Mouse (Mus musculus) ZHBTc4 (cell line): Measurements from ENCODE around the gene Ovca2.
A peak's percentile ranks its signal among the peaks of the same experiment; 100 is the strongest.
"Not testable (repeated sequence)": the region's sequence is repeated elsewhere in the genome, so short reads cannot be mapped to it uniquely, and the experiment has no call there.

Source experiments
- DNase-seq: peaks from one replicate; pipeline ENCODE4 v3.0.0-alpha.2; 2011; ENCODE audit warnings: low read depth, low spot score

The Ovca2 gene

DNA sequence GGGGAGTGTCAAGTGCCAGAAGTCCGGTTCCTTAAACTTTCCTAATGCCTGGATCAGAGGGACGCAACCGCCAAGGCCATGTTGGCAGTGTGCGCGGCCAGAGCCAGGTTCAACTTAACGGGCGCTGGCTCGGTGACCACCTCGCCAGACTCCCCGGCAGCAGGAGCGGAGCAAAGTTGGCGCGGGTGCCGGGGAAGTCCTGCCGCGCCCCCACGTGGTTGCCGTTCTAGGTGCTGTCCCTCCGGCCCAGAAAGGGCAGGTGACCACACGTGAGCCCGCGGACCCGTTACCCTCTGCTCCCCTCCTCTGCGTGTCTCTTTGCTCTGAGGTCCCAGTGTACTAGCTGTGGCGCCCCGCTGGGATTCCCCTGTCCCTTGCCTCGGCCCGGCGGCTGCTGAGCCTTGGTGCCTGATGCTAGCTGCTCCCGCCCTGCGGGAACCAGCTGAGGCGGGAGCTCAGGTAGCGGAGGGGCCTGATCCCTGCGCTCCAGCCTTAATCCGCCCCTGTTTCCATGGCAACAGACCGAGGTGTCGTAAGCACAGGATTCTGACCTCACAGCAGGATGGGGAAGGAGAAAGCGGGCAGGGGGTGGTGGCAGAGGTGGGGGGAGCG is 16.3 kb upstream of the Ovca2 start:
- peak; percentile 96 for DNase-seq

DNA sequence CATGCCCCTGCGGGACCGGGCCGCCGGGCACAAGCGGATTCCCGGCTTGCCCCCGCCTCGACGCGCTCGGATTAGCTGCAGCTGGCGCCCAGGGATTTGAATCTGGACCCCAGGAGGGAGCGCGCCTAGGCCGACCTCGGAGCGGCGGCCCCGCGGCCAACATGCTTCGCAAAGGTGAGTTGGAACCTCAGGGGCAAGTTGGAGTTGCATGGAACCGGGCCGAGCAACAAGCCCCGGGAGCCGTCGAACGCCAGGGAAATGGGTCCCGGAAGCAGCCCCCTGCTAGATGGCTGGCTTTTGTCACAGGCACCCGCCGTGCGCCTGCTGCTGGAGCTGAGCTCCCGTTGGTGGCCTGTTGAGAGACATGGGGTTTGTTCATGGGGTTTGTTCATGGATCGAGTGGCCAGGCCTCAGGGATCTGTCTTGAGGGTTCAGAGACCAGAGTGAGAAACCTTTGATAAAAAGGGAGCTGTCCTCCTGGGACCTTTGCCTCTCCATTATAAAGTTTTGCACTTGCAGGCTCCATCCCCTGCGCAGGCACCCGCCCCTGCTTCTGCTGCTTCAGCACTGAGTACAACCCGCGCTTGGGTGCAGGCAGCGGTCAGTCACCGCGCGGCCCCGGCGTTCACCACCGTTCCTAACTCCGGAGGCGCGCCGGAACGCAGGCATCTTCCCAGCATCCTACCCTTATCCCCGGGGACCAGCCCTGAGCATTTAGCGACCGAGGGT is 15.7 kb upstream of the Ovca2 start:
- DNase-seq, result peak; percentile 63

DNA sequence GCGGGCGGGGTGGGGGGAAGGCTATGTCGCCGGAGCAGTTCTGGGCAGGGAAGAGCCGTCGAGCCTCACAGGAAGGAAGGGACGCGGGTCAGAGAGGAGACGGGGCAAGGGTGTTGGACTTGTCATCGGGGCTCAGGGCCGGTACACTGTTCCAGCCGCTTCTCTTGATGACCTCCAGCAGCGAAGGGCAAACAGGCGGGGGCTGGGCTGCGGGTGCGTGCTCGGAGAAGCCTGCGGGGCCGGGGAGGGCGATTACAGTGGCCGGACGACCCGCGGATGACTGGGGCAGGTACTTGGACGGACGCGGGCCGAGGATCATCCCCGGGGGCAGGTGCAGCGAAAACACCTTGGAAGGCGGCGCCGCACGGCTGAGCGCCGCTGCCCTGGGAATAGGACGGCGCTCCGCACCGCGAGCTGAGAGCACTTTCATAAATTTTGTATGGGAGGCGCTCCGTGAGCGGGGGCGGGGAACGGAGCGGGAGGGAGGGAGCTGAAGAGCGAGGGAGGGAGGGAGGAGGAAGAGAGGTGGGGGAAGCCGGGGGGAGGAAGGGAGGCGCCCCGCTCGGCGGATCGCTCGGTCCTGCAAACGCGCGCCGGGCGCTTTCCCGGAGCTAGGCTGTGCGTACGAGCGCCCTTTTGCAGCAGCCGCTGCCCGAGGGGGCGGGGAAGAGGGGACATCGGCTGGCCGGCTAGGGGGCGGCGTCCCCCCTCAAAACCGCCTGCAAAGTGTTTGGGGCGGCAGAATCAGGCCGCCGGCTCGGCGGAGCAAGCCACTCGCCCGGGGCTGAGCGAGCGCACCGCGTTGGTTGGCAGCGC is 14.8 kb upstream of the Ovca2 start, which contains the start of gene Rtn4rl1:
Gene Rtn4rl1, plus strand, starts transcription at position 528 of the 816 bp plus-strand sequence.
- DNase-seq, result peak; percentile 73

DNA sequence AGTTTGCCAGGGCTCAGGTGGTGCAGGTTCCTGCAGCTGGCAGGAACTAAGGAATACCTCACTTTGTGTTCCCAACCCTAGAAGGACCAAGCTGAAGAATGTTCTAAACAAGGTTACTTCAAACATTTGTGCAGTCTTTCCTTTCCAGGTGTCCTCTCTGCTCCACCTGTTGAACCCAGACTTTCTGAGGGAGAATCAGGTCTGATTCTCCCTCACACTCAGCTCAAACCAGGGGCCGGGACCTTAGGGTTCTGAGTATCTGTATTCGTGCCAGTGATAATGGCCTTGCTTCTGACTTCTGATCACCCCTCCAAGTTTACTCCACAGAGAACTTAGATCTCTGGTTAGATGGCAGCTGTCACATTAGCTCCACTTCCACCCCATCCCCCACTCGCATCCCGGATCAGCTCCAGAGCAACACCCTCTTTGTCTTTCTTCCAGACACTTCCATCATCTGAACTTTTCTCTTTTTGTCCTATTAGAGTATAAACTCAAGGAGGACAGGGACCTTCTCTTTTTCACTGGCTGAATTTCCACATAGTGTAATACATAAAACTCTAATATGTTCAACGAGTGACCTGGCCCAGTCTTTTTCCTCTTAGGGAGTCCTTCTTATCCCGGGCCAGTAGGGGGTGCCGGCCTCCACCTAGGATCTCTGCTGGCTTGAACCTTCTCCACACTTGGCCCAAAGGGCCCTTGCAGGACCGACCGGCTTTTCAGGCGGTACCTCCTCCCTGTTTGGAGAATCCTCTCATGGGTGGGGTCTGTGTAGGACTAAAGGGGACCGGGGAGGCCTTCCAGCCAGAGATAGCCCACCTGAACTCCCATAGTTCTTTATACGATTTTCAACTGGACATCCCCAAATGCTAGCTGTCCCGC is 13.9 kb upstream of the Ovca2 start:
- DNase-seq, result peak; percentile 91

DNA sequence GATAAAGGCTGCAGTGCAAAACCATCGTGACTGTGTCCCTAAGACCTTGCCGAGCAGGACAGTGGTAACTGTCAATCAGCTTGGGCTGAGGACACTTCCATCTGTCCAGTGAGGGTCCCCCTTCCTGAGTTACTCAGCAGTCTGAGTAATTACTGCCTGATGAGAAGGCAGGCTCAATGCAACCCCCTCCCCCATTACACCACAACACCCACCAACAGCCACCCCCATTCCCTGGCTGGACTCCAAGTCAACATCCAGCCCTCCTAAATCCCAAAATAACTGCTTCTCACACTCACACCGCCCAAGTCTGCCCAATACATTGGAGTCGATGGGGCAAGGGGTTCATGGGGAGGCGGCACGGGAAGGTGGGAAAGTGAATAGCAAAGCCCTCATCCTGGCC is 13.2 kb upstream of the Ovca2 start:
- no peak for DNase-seq

DNA sequence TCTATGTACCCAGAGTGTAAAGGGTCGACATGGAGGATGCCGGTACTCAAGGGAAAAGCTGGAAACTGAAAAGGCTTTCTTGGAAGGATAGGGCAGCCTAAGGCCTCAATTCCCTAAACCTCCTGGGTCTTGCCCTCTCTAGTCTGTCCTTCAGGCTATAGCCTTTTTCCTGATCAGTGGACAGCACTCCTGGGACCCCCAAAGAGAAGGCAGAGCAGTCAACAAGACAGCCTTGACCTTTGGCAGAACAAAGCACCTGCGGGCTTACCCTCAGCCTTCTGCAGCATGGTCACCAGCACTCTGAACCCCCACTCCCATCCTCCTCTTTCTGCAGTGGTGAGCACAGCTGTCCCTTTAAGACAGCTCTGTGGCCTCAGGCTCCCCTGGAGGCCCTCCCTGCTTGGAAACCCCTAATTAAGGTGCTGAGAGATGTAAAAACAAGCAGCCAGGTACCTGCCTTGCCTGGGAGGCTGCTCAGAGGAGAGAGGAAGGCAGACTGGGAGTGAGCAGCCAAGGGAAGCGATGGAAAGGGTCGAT is 12.3 kb upstream of the Ovca2 start, which contains the start of gene Dph1:
Gene Dph1, minus strand, starts transcription at position 337 of the 537 bp plus-strand sequence.
- no peak for DNase-seq

DNA sequence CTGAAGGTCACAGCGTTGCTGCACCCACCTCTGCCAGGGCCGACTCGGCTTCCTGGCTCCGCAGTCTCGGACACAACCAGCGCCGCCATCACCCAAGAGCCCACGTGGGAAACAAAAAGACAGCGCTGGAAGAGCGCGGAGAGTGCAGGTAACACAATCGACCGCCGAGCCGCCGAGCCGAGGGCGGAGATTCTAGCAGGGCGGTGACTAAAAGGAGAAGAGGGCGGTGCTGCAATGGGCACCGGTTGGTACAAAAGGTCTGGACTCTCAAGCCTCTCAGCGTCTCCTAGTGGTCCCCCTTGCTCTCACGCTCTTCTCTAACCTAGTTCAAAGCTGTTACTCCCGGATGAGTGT is 11.7 kb upstream of the Ovca2 start:
- peak; percentile 97 for DNase-seq

DNA sequence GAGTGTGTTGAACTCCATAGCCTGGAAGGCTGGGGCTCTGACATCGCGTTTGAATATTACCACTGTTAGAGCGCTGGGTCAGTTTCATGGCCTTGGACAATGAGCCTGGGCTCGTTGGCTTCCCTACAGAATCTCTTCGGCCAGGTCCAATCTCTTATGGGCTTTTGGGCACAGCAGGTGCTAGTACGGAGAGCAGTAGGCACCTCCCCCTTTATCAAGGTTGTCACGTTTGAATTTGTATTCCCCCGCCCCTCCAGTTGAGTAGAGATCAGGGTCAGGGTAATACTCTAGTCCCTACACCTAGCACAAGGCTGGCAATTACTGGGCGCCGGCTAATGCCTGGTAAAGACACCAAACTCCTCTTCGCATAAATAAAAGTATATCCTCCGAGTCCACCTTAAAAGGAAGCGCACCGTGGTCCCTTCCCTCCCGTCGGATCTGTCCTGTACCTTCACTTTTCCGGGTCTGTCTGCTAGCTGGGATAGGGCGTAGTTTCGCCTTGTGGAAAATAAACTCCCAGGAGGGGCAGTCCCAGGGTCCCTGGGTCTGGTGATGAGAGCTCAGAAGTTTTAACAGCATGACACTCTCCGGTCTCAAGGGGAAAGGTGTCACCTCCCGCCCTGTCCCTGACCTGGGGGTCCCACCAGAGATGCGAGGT is 11.2 kb upstream of the Ovca2 start:
- peak; percentile 62 for DNase-seq

DNA sequence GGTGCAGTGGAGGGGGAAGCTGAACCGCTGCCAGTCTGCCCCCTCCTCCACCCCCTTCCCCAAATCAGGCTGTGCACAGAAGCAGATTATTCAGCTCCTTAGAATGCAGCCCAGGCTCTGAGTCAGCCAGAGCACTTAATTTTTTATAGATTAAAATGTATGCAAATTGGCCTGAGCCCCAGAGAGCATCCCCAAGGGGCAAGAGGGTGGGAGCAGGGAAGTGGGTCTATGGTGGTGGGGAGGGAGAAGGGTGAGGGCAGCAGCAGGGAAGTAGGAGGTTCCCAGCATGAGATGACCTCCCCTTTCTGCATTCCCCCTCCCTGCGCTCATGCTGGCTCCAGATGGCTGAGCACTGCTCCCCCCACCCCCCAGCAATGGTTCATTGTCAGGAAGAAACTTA is 6.4 kb upstream of the Ovca2 start:
- DNase-seq, result no peak

DNA sequence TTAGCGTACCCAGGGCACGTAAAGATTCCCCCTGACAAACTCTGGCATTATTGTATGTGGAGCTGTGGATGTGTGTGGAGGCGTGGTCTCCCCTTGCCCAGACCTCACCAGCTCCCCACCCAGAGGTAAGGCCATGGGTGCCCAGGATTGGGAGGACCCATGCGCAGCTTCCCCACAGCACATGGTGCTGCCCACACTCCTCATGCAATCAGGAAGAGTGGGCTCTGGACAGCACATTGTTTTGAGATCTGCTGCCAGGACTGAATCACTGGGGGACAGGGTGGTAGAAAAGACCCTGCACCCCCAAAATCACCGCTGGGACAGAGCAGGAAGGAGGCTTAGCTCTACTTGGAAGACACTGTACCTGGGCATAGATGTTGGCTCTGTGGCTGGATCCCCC is 5.9 kb upstream of the Ovca2 start:
- DNase-seq, result no peak

DNA sequence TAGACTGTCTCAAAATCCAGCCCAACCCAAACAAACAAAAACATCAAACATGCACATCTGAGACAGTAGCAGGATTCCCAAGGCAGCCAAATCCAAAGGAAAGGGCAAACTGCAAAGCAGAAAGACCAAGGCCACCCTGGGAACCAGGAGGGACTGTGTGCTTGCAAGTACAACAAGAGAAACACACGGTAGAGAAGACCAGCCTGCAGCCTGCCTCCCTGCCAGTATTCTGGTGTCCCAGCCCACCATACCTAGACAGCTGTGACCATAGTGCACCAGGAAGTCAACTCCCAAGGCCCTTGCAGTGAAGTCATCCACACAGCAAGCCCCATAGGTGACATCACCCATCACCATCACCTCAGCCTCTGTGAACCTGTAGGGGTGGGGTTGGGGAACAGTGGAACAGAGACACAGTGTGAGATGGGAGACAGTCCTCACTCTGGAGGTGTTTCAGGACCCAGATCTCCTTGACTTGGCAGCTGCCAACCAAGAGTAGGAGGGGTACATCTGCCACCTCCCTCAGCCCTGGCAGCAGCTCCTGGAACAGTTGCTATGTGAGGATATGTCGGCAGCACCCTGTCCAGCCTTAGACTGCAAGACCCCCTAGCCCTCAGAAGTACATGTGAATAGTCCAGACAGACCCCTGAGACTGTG is 5.4 kb upstream of the Ovca2 start:
- DNase-seq, result no peak

DNA sequence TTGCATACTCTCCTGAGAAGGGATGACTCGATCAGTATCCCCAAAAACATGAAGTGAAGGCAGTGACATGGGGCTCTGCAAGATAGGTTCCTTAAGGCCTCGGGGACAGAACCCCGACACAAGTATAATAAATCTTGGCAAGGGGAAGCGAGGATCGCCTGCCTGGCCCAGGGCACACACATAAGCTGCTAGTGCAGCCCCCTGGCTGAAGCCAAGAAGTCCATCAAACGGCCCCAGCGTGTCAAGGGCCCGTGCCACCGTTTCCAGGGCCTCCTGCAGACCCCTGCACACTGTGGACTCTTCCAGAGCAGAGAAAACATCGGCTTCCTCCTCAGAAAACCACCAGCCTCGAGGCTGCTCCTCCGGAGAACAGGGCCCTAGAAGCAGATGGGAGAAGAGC is 624 bp downstream of the Ovca2 start:
- peak; percentile 9 for DNase-seq

DNA sequence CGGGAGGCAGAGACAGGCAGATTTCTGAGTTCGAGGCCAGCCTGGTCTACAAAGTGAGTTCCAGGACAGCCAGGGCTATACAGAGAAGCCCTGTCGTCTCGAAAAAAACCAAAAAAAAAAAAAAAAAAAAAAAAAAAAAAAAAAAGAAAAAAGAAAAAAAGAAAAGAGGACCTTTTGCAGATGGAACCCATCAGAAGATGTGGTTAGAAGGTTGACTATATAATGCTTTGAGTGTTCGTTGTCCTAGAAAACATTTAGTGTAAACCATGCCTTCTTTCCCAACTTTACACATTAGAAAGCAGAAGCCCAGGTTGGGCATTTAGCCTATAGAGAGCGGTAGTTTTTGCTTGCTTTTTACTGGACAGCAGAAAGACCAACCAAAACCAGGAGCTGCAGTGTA is 4.1 kb downstream of the Ovca2 start:
- not testable (repeated sequence) for DNase-seq

DNA sequence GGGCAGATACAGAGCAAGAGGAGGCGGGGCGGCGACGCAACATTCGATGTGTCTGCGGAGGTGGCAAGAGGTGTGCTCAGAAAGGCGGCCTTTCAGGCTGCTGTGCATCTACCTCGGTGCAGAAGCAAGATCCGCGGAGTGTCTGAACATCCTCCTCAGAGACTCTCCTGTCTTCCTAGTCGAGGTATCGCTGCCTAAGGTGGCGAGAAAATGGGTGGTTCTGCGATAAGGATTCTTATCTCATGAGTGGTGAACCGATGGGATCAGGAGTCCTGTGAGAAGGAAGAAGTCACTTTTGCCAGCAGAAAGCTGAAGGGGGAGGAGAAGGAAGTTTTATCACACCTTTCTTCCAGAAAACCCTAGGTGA is 4.9 kb downstream of the Ovca2 start:
- DNase-seq, result no peak

DNA sequence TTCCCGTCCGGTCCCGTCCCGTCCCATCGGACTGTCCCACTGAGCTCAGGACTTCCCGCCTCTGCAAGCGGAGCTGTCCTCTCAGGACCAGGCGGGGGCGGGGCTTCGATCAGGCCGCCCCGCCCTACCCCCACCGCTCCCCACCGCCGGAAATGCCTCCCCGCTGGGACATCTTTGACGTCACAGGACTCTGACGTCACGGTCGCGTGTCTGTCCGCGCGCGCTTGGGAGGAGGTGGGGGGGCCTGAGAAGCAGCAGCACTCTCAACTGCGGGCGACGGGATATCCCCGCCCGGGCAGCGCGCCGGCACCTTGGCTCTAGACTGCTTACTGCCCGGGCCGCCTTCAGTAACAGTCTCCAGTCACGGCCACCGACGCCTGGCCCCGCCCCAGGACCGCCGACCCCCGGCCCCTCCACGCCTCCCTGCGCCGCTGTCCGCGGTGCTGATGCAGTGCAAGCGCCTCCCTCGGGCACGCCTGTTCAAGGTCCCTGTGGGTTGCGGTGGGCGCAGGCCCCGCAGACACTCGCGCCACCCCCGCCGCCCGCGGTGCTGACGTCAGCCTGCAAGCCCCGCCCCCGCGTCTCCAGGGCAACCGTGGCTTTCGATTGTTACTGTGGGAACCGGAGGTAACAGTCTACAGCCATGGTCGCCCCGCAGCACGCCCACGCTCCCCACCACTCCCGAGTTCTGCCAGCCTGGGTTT is 5.4 kb downstream of the Ovca2 start:
- peak; percentile 95 for DNase-seq

DNA sequence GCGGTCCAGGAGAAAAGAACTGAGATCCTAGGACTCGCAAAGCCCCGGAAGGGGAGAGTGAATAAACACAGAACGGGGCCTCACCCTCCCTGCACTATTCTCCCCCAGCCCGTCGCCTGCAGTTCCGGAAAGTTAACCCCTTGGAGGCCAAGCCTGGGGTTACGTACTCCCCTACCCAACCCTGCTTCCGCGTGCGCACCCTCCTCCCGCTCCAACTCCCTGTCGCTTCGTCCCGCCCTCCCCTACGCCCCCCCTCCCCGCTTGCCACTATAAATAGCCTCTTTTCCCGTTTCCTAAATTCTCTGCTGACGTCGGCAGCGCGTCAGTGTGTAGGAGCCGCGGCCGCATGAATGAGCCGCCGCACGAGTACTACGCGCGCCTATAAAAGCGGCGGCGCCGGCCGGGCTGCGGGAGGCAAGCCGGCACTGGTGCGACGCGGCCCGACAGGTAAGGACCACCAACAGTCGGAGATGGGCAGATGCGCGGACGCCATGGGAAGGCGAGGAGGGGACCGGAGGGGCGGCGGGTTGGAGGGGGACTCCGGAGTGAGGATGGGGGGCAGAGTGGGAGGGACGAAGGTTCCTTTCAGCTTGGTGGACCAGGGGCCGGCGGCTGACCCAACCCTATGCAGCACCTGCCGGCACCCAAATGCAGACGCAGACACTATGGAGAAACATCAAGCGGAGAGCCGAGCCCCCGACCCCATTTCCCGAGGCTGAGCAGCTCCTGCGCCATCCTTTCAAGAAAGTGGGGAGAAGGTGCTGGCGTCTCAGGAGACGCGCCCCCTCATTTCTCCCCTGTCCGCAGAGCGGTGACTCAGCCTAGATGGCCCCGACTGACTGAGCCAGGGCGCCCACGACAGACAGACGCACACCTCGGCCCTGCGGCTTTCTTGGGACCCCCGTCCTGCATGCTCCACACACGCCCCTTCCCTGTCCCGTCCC is 6.2 kb downstream of the Ovca2 start:
- DNase-seq, result peak; percentile 59

DNA sequence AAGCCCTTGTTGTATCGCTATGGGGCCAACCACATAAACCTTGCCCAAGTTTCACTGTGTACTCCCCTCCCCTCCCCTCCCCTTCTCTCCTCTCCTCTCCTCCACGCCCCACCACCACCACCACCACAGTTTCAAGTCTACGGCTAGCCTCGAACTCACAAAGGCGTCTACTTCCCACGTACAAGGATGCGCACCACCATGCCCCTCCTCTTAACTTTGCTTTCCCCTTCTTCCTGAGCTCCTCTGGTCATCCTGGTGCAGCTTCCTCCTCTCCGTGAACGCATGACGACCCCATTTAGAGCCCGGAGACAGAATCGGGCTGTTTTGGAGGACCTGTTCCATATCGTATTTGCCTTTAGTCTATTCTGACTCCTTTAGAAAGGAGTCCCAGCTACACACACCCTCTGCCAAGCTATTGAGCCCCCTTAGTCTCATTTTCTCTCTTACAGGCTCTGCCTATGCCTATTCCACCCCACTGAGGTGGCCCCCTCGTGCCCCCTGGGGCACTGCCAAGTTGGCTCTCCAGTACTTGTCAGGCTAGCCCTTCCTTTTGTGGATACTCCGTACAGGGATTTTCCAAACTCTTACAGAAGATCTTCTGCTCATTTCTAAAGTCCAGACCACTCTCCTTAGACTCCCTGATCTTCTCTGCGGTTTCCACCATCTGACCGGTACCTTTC is 7.3 kb downstream of the Ovca2 start:
- no peak for DNase-seq
